Mouse (Mus musculus) lung, adult 2 months (tissue): ENCODE data around the gene Arhgap8.

ENCODE experiments used
- CTCF ChIP-seq: fragments of 200-500 bp; IDR thresholded peaks from 2 replicates; pipeline ENCODE4 v1.5.1; 2011; ENCODE audit warnings: mild to moderate bottlenecking, low read length, control low read depth; ENCODE audit not compliant: insufficient read depth
- POLR2A ChIP-seq: fragments of 200-500 bp; IDR thresholded peaks from 2 replicates; pipeline ENCODE4 v1.6.1; 2011; ENCODE audit warnings: low read depth, mild to moderate bottlenecking, control low read depth, low read length, borderline replicate concordance; ENCODE audit errors: extremely low read depth

DNA sequence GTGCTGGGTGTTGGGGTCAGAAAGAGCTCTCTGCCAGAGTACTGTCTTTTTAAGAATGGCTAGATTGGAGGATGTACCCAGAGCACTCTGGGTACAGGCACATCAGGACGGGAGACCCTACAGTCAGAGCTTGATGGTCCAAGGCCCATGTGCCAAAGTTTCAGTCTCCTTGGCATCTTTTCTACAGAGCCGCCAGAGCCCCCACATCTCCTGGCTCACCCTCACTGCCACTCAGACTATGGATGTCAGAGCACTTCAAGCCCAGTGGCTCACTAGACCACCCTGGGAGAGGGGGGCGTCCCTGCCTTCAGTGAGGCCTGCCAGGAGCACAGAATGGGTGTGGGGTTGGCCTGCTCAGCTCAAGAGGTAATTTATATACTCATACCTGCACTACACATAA, 97.7 kb downstream of the Arhgap8 start:
- TF ChIP-seq POLR2A (no peak), CTCF (no peak)
